Mouse (Mus musculus) embryonic facial prominence, embryonic 12.5 days (tissue): ENCODE results near the gene Prdx5. TPM values are rescaled to one million over a fixed set of nuclear protein-coding genes. Genes with fewer than 3 reads are reported as not detected.
A peak's percentile ranks its signal among the peaks of the same experiment; 100 is the strongest.

Experiments
- ATAC-seq: fragments of 200-750 bp; cut with Nextera tagmentation; 2 replicates; pipeline ENCODE4 v1.8.0; 2017; ENCODE audit not compliant: insufficient number of reproducible peaks, insufficient read depth, low FRiP score, low TSS enrichment
- H3K27ac ChIP-seq: fragments of 300-500 bp; sonication (generic); 2 replicates; pipeline ENCODE4 v1.5.1; 2016; ENCODE audit warnings: mild to moderate bottlenecking
- H3K27me3 ChIP-seq: fragments of 300-500 bp; sonication (generic); 2 replicates; pipeline ENCODE4 v1.6.1; 2016; ENCODE audit warnings: mild to moderate bottlenecking, moderate library complexity
- H3K36me3 ChIP-seq: fragments of 300-500 bp; sonication (generic); 2 replicates; pipeline ENCODE4 v1.6.1; 2016; ENCODE audit warnings: mild to moderate bottlenecking
- H3K4me1 ChIP-seq: fragments of 300-500 bp; sonication (generic); 2 replicates; pipeline ENCODE4 v1.6.1; 2016
- H3K4me2 ChIP-seq: fragments of 300-500 bp; sonication (generic); replicated peaks from 2 replicates; pipeline ENCODE4 v1.6.1; 2016; ENCODE audit warnings: mild to moderate bottlenecking, moderate library complexity
- H3K4me3 ChIP-seq: fragments of 300-500 bp; sonication (generic); 2 replicates; pipeline ENCODE4 v1.5.1; 2016; ENCODE audit warnings: mild to moderate bottlenecking
- H3K9ac ChIP-seq: fragments of 300-500 bp; sonication (generic); 2 replicates; pipeline ENCODE4 v1.6.1; 2016; ENCODE audit warnings: mild to moderate bottlenecking, moderate library complexity
- H3K9me3 ChIP-seq: fragments of 300-500 bp; sonication (generic); 2 replicates; pipeline ENCODE4 v1.6.1; 2016; ENCODE audit warnings: mild to moderate bottlenecking, moderate library complexity
- WGBS: fragments of 180-500 bp; shearing (Covaris S2); methylation state at CpG from one replicate; pipeline ENCODE4 v1.1.7; 2016; 5-methylcytosine and 5-hydroxymethylcytosine counted together
- polyA plus RNA-seq: library from polyadenylated mRNA; unstranded; fragments of >200 nt; fragmentation: Nextera tagmentation; extraction: Ambion mirVana; gene quantifications from 2 replicates; pipeline ENCODE4 v1.2.1, GENCODE M21; 2016

Prdx5 gene
- polyA plus RNA-seq, 1 experiment from 2014 or later = 192 TPM

DNA sequence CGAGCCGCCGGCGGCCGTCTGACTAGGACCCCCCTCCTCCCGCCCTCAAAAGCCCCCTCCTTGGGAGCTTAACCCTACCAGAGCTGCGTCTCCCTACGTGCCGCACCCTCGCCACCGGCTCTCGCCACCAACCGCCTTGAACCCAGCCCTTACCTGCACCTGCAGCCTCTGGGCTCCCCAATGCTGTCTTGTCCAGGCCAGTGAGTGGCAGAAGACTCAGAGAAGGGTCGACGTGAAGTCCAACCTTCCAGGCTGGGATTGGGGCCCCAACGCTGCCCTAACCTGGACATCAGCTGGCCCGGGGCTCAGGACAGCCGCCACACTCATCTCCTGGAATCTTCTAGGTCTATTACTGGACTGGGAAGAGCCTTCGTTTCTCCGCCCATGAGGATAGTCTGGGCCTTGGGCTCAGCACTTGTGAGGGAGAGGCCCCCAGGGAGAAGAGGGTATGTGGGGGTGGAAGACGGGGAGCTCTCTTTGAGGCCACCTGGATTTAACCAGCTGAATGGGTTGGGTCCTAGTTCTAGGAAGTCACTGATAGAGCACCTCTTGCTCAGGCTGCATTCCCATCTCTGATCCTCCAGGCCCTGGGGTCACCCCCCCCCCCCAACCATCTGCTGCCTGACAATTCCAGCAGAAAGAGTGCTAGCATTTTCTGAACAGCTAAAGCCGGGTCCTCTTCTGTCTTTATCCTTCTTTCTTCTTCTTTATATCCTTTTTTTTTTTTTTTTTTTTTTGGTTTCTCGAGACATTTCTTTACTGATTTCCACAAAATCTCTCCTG lies 24.5 kb upstream of the Prdx5 start, which contains the start of gene Kcnk4:
Gene Kcnk4 (minus strand): TSS at position 321 of the 783 bp plus-strand sequence.
- WGBS = 11% methylated on average over 23 of the region's 23 CpGs
- H3K27me3 ChIP-seq = peaks cover 66% of the 10 kb centered on the region
- no peak within 1 kb of the TSS for H3K27ac ChIP-seq
- H3K4me2 ChIP-seq = peak within 1 kb of the TSS; percentile 60
- H3K36me3 ChIP-seq = no peaks in the 10 kb centered on the region
- H3K9ac ChIP-seq = peak within 1 kb of the TSS; percentile 2; the same call in 1 of the 2 replicates
- no peaks in the 10 kb centered on the region for H3K9me3 ChIP-seq
- H3K4me1 ChIP-seq = peaks cover 8% of the 10 kb centered on the region
- H3K4me3 ChIP-seq = peak within 1 kb of the TSS; percentile 37
- no peak for ATAC-seq

GRCm38 (mm10) chr19:6933436-6934194 lies 23.7 kb upstream of the Prdx5 start:
- no peaks in the 10 kb centered on the region for H3K9me3 ChIP-seq
- no peak overlapping the region for H3K27ac ChIP-seq
- peak overlapping the region; percentile 60 for H3K4me2 ChIP-seq
- no peaks in the 10 kb centered on the region for H3K36me3 ChIP-seq
- peak overlapping the region; percentile 37 for H3K4me3 ChIP-seq
- peaks cover 74% of the 10 kb centered on the region for H3K27me3 ChIP-seq
- ATAC-seq = no peak
- peaks cover 8% of the 10 kb centered on the region for H3K4me1 ChIP-seq
- WGBS = 4% methylated on average over 58 of the region's 58 CpGs
- peak overlapping the region; percentile 2; the same call in 1 of the 2 replicates for H3K9ac ChIP-seq

GRCm38 (mm10) chr19:6933102-6933435 lies 23.2 kb upstream of the Prdx5 start:
- H3K9me3 ChIP-seq = no peaks in the 10 kb centered on the region
- 12% methylated on average over 4 of the region's 4 CpGs for WGBS
- H3K9ac ChIP-seq = no peak overlapping the region; the same call in 1 of the 2 replicates
- peak overlapping the region; percentile 60; the same call in 1 of the 2 replicates for H3K4me2 ChIP-seq
- ATAC-seq = no peak
- H3K4me1 ChIP-seq = peaks cover 8% of the 10 kb centered on the region
- peak overlapping the region; percentile 37 for H3K4me3 ChIP-seq
- H3K27ac ChIP-seq = no peak overlapping the region
- no peaks in the 10 kb centered on the region for H3K36me3 ChIP-seq
- peaks cover 79% of the 10 kb centered on the region for H3K27me3 ChIP-seq

- H3K27me3 ChIP-seq = peaks cover 90% of the 10 kb centered on the region
- no peak overlapping the region for H3K9ac ChIP-seq
- no peaks in the 10 kb centered on the region for H3K36me3 ChIP-seq
- H3K27ac ChIP-seq = no peak overlapping the region
- ATAC-seq = no peak
- no peak overlapping the region for H3K4me2 ChIP-seq
- WGBS = 38% methylated on average over 1 of the region's 1 CpGs
- H3K4me3 ChIP-seq = no peak overlapping the region
- H3K9me3 ChIP-seq = no peaks in the 10 kb centered on the region
- peaks cover 8% of the 10 kb centered on the region for H3K4me1 ChIP-seq
Measured at GRCm38 (mm10) chr19:6932018-6932417, 22.1 kb upstream of the Prdx5 start.

GRCm38 (mm10) chr19:6931002-6931401 lies 21.1 kb upstream of the Prdx5 start:
- Histone ChIP-seq H3K4me1 (peaks cover 11% of the 10 kb centered on the region), H3K4me2 (no peak overlapping the region), H3K9me3 (no peaks in the 10 kb centered on the region), H3K9ac (no peak overlapping the region), H3K4me3 (no peak overlapping the region), H3K27ac (no peak overlapping the region), H3K36me3 (no peaks in the 10 kb centered on the region), H3K27me3 (peaks cover 96% of the 10 kb centered on the region)
- 0% methylated on average over 2 of the region's 2 CpGs for WGBS
- ATAC-seq = no peak

GRCm38 (mm10) chr19:6928080-6928479 lies 18.2 kb upstream of the Prdx5 start:
- Histone ChIP-seq H3K9me3 (no peaks in the 10 kb centered on the region), H3K4me2 (no peak overlapping the region), H3K4me3 (no peak overlapping the region), H3K36me3 (no peaks in the 10 kb centered on the region), H3K27ac (no peak overlapping the region), H3K27me3 (peaks cover 96% of the 10 kb centered on the region), H3K9ac (no peak overlapping the region), H3K4me1 (peaks cover 13% of the 10 kb centered on the region; the same call in 1 of the 2 replicates)
- 7% methylated on average over 9 of the region's 9 CpGs for WGBS
- ATAC-seq = no peak

DNA sequence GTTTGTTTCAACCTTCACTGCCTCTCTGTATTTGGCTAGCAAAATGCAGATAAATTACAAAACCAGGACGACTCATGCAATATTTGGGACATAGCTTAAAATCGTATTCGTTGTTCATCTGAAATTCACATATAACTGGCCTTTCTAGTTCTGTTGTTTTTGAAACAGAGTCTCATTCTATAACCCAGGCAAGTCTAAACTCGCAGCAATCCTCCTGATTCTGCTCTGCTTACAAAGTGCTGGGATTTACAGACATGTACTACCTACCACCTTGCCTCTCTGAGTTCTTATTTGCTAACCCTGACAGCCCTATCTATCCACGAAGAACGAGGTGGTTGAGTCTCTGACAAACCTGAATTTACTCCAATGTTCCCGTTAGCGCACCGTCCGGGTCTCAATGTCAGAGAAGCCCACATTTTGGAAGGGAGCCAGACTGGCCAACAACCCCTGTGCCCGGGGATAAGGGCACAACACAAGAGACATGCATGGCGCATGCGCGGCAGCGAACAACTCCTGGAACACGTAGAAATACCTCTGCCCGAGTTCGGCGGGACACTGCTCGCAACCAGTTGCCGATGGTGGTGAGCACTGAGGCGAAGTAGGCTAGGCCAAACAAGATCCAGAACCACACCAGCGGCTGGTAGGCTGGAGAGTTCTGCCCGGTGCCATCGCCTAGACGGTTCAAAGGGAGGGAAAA lies 16.8 kb upstream of the Prdx5 start:
- no peaks in the 10 kb centered on the region for H3K9me3 ChIP-seq
- H3K36me3 ChIP-seq = no peaks in the 10 kb centered on the region
- peak overlapping the region; percentile 22 for H3K4me3 ChIP-seq
- 8% methylated on average over 26 of the region's 26 CpGs for WGBS
- H3K9ac ChIP-seq = 0 out of 2 replicates have a peak overlapping the region, but pooled peaks have one; percentile 2
- H3K4me1 ChIP-seq = peaks cover 13% of the 10 kb centered on the region; the same call in 1 of the 2 replicates
- H3K27ac ChIP-seq = no peak overlapping the region
- H3K27me3 ChIP-seq = peaks cover 91% of the 10 kb centered on the region
- no peak for ATAC-seq
- peak overlapping the region; percentile 36 for H3K4me2 ChIP-seq

GRCm38 (mm10) chr19:6925611-6926329 lies 15.9 kb upstream of the Prdx5 start:
- peaks cover 81% of the 10 kb centered on the region for H3K27me3 ChIP-seq
- ATAC-seq = no peak
- no peaks in the 10 kb centered on the region for H3K36me3 ChIP-seq
- H3K9me3 ChIP-seq = no peaks in the 10 kb centered on the region
- H3K4me2 ChIP-seq = no peak overlapping the region
- 6% methylated on average over 38 of the region's 40 CpGs for WGBS
- H3K4me3 ChIP-seq = peak overlapping the region; percentile 14; the same call in 1 of the 2 replicates
- peaks cover 15% of the 10 kb centered on the region for H3K4me1 ChIP-seq
- no peak overlapping the region for H3K9ac ChIP-seq
- no peak overlapping the region for H3K27ac ChIP-seq

- WGBS = 4% methylated on average over 9 of the region's 9 CpGs
- peaks cover 20% of the 10 kb centered on the region for H3K4me1 ChIP-seq
- peak within 1 kb of the TSS; percentile 15 for H3K4me3 ChIP-seq
- H3K27me3 ChIP-seq = peaks cover 76% of the 10 kb centered on the region
- H3K9ac ChIP-seq = no peak within 1 kb of the TSS
- H3K9me3 ChIP-seq = no peaks in the 10 kb centered on the region
- H3K4me2 ChIP-seq = peak within 1 kb of the TSS; percentile 26
- H3K36me3 ChIP-seq = no peaks in the 10 kb centered on the region
- no peak for ATAC-seq
- no peak within 1 kb of the TSS for H3K27ac ChIP-seq
Measured at GRCm38 (mm10) chr19:6925307-6925573, 15.3 kb upstream of the Prdx5 start, which contains the start of gene Catsperz. Gene Catsperz, minus strand, starts transcription at chr19:6925380.

DNA sequence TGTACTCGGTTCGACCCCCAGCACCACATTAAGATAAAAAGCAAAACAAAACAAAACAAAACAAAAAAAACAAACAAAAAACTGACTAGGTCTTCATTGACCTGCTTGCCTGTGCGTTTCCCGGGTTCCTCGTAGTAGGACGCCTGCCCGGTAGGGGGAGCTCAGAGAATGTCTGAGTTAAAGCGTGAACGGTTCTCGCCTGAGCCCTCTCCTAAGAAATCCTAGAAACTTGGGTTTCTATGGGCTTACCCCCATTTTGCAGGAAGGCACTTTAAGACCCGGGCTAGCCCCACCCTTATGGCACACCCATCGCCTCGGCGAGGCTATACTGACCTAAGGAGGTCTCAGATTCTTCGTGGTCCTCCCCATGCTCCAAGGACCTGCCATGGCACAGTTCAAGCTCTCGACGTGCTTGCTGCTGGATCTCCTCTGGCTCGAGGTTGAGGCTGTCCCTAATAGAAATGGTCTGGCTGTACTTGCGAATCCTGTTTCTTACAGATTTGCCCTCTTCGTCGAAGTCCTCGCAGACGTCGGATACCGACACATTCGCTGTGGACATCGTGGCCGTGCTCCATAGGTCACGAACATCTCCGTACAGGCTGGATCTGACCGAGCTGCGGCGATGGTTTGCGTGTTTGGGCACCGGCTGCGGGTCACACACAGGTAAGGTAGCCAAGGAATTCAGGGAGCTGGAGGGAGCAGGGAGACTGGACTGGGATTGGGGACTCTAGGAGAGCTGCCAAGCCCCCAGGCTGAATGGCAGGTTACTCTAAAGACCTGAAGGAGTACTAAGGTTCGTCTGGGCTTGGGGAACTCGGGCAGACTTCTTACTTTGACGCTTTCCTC lies 14.8 kb upstream of the Prdx5 start:
- 3% methylated on average over 39 of the region's 39 CpGs for WGBS

More for the DNA sequence above, 14.8 kb upstream of the Prdx5 start:
- Histone ChIP-seq H3K4me3 (peak overlapping the region; percentile 15), H3K27ac (no peak overlapping the region), H3K27me3 (peaks cover 72% of the 10 kb centered on the region), H3K36me3 (no peaks in the 10 kb centered on the region), H3K9me3 (no peaks in the 10 kb centered on the region), H3K9ac (no peak overlapping the region), H3K4me2 (peak overlapping the region; percentile 26), H3K4me1 (peaks cover 24% of the 10 kb centered on the region)
- no peak for ATAC-seq
